ENCODE assay signal across 9 mouse cellular contexts in genomic region chr9:75282830-75283229, GRCm38 (mm10). TPM values are rescaled to one million over a fixed set of nuclear protein-coding genes. Genes with fewer than 3 reads are reported as not detected.
DNase-seq lines count a peak whose midpoint lies in the region; ATAC-seq and TF ChIP-seq lines count a peak whose summit lies in the region.
"Had no signal": no experiment of that assay in that cellular context is flagged by ENCODE, and none has a peak within 500 bp of the region (broad histone marks: within the 10 kb centered on the region; RNA-seq: fewer than 3 reads in every experiment).

No protein-coding gene starts in this region.

- DNase-seq in heart, adult 8-10 months (ENCODE audit: low spot score), result peak; percentile 21
- DNase-seq in heart, adult 11 months, result no peak
- peak; percentile 83 for DNase-seq in ES-CJ7 (ENCODE audit: low read depth, low spot score)
- peak; percentile 48 to 49 for DNase-seq in frontal cortex, postnatal 25 days (ENCODE audit: low spot score in 2 of 2)
- peak; percentile 63 to 69 for DNase-seq in layer of hippocampus, adult 2 months (ENCODE audit: low spot score in 2 of 2)
- DNase-seq in mesoderm, embryonic 11.5 days (ENCODE audit: low read depth, low spot score), result peak; percentile 62
- peak; percentile 32 for DNase-seq in thymus, postnatal 14 days

- ATAC-seq in cerebellum, adult (ENCODE audit: insufficient number of reproducible peaks, low FRiP score, low TSS enrichment), result peak; percentile 64; the same call in 1 of the 2 replicates

- H3K27ac ChIP-seq in layer of hippocampus, adult 2 months, result no peak overlapping the region
- H3K27ac ChIP-seq: lung, embryonic 15.5 days had no signal

- peak; percentile 96 for TF ChIP-seq CTCF in layer of hippocampus, adult 2 months (conservative IDR thresholded peaks at IDR 0.05)

- no peak overlapping the region for H3K4me3 ChIP-seq in layer of hippocampus, adult 2 months
- H3K4me3 ChIP-seq: lung, embryonic 15.5 days had no signal

RNA-seq across cellular contexts. Expression of gene Gnb5, which starts 23.3 kb away (rescaled TPM):
- total RNA-seq in heart, adult 8-10 months (2022), result 10 to 100 TPM; 20.4 to 25.1 (median 23.8) TPM
- 100 to 1,000 TPM; 125 to 127 TPM for total RNA-seq in layer of hippocampus, adult 2 months (2021)

RNA-seq across cellular contexts. Expression of gene Myo5c, which starts 51.0 kb away (rescaled TPM):
- 1 to 10 TPM; 3.8 to 7.2 (median 5.3) TPM for total RNA-seq in heart, adult 8-10 months (2022)
- under 1 TPM; 0.59 to 0.81 TPM for total RNA-seq in layer of hippocampus, adult 2 months (2021)

Comparison
In these comparisons a context has a peak if more than half of its experiments do, and no peak if none do; other contexts are left out.
1. RNA of gene Gnb5, which starts 23.3 kb away (total RNA-seq): 125 to 127 TPM in layer of hippocampus, adult 2 months; 20.4 to 25.1 TPM in heart, adult 8-10 months; every median in the first group is over 4 times any median in the second.